Mouse (Mus musculus) stomach, embryonic 15.5 days (tissue): ENCODE measurements around the gene Osm. TPM values are rescaled to one million over a fixed set of nuclear protein-coding genes. Genes with fewer than 3 reads are reported as not detected.
A peak's percentile ranks its signal among the peaks of the same experiment; 100 is the strongest.

ENCODE experiments used
- ATAC-seq: fragments of 200-750 bp; cut with Nextera tagmentation; 2 replicates; pipeline ENCODE4 v1.8.0; 2017; ENCODE audit warnings: low read depth, moderate number of reproducible peaks, moderate TSS enrichment; ENCODE audit not compliant: insufficient read depth, low FRiP score
- H3K27ac ChIP-seq: fragments of 300-500 bp; sonication (generic); 2 replicates; pipeline ENCODE4 v1.5.1; 2015; ENCODE audit warnings: mild to moderate bottlenecking, inconsistent platforms
- H3K27me3 ChIP-seq: fragments of 300-500 bp; sonication (generic); replicated peaks from 2 replicates; pipeline ENCODE4 v1.6.1; 2015; ENCODE audit warnings: inconsistent platforms
- H3K36me3 ChIP-seq: fragments of 300-500 bp; sonication (generic); 2 replicates; pipeline ENCODE4 v1.6.1; 2015; ENCODE audit warnings: inconsistent platforms
- H3K4me1 ChIP-seq: fragments of 300-500 bp; sonication (generic); 2 replicates; pipeline ENCODE4 v1.6.1; 2015; ENCODE audit warnings: inconsistent platforms
- H3K4me2 ChIP-seq: fragments of 300-500 bp; sonication (generic); 2 replicates; pipeline ENCODE4 v1.6.1; 2015; ENCODE audit warnings: mild to moderate bottlenecking, inconsistent platforms
- H3K4me3 ChIP-seq: fragments of 300-500 bp; sonication (generic); replicated peaks from 2 replicates; pipeline ENCODE4 v1.5.1; 2015; ENCODE audit warnings: inconsistent platforms
- H3K9ac ChIP-seq: fragments of 300-500 bp; sonication (generic); 2 replicates; pipeline ENCODE4 v1.6.1; 2015; ENCODE audit warnings: inconsistent platforms
- H3K9me3 ChIP-seq: fragments of 300-500 bp; sonication (generic); 2 replicates; pipeline ENCODE4 v1.6.1; 2016; ENCODE audit warnings: inconsistent platforms
- WGBS: fragments of 180-500 bp; shearing (Covaris S2); methylation state at CpG from one replicate; pipeline ENCODE4 v1.1.7; 2015; 5-methylcytosine and 5-hydroxymethylcytosine counted together
- polyA plus RNA-seq: library from polyadenylated mRNA; unstranded; fragments of >200 nt; fragmentation: Nextera tagmentation; extraction: Ambion mirVana; gene quantifications from 2 replicates; pipeline ENCODE4 v1.2.1, GENCODE M21; 2015

Gene Osm
- polyA plus RNA-seq, 1 experiment from 2014 or later: 0.22 TPM

DNA sequence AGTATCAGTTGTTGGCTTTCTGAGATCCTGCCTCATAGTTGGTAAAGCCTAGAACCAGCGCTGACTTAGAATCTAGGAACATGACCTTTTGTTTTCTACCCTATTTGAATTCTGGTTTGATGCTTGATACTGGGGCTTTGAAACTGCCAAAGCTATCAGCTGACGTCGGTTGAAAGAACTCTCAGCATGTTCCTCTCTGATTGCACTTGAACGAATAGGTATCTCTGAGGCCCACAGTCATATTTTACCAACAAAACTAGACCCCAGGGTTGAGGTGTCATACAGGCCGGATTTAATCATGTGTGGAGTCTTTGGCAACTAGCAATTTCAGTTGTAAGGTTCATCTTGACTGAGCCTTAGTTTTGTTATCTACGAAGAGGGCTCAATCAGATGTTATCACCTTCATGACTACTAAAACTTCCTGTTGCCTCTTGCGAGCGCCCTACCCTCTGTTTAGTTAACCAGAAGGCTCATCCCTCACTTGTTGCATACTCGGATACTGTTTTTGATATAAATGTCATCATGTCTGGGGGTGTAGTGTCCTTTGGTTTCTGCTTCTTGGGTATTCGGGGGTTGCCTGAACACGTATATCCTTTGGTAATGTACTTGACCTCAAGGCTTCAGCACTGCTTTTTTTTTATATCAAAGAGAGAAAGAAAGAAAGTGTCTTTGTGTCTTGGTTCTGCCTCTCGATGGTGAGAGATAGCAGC, 33.1 kb upstream of the Osm start:
- H3K27ac ChIP-seq: peak overlapping the region; percentile 61
- no peak overlapping the region for H3K4me2 ChIP-seq
- no peaks in the 10 kb centered on the region for H3K27me3 ChIP-seq
- WGBS: 82% methylated on average over 12 of the region's 12 CpGs
- no peak overlapping the region for H3K9ac ChIP-seq
- peaks cover 17% of the 10 kb centered on the region for H3K36me3 ChIP-seq
- peaks cover 3% of the 10 kb centered on the region; the same call in 1 of the 2 replicates for H3K4me1 ChIP-seq
- no peaks in the 10 kb centered on the region for H3K9me3 ChIP-seq
- no peak for ATAC-seq
- no peak overlapping the region for H3K4me3 ChIP-seq

DNA sequence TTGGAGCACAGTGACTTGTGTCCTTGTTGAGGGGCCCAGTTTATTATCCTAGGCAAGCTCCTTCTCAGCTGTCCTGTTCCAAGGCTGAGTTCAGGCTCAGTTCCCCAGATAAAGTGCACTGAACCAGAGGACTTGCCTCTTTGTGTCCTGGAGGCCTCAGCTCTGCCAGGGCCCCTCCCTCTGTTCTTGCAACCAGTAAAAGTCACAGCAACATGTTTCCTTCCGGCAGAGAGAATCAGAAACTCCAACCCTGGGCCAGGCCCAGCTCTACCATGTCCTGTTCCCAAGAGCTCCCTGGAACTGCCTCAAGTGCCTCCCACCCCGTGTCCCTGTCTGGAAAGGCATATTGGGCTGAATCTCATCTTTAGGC, 32.5 kb upstream of the Osm start:
- no peak overlapping the region for H3K4me3 ChIP-seq
- peaks cover 22% of the 10 kb centered on the region for H3K36me3 ChIP-seq
- H3K4me2 ChIP-seq: no peak overlapping the region
- H3K9me3 ChIP-seq: no peaks in the 10 kb centered on the region
- 31% methylated on average over 2 of the region's 2 CpGs for WGBS
- no peak overlapping the region for H3K9ac ChIP-seq
- H3K27me3 ChIP-seq: no peaks in the 10 kb centered on the region
- peak overlapping the region; percentile 61 for H3K27ac ChIP-seq
- peak; percentile 56; the same call in 1 of the 2 replicates for ATAC-seq
- H3K4me1 ChIP-seq: peaks cover 3% of the 10 kb centered on the region; the same call in 1 of the 2 replicates

DNA sequence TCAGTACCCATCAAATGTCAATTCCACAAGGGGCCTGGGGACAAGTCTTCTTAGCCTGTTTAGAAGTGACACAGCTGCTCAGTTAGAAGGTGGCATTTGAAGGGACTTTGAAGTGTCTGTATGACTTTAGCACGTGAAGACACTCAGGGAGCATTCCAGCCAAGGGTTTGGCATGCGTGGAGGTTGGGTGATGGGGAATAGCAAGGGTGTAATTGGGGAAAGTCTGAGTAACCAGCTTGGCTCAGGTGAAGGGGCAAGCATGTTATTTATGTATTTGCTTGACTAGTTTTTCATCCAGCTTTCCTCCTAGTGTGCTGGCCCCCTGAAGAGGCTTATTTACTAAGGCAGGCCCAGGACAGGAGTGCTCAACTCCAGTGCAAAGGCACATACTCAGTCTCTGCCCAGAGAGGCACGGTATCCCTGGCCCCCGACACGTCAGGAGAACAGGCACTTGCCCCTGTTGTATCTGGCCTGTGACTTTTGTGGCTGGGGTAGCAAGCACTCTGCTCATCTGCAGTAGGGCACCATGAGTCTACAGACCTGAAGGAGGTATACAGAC, 31.0 kb upstream of the Osm start:
- no peak overlapping the region for H3K4me2 ChIP-seq
- H3K36me3 ChIP-seq: peaks cover 22% of the 10 kb centered on the region
- H3K27me3 ChIP-seq: no peaks in the 10 kb centered on the region
- 78% methylated on average over 5 of the region's 5 CpGs for WGBS
- no peak for ATAC-seq
- peaks cover 3% of the 10 kb centered on the region; the same call in 1 of the 2 replicates for H3K4me1 ChIP-seq
- H3K27ac ChIP-seq: no peak overlapping the region
- no peak overlapping the region for H3K9ac ChIP-seq
- no peaks in the 10 kb centered on the region for H3K9me3 ChIP-seq
- H3K4me3 ChIP-seq: no peak overlapping the region

GRCm38 (mm10) chr11:4205951-4206350, 30.3 kb upstream of the Osm start:
- Histone ChIP-seq H3K36me3 (peaks cover 27% of the 10 kb centered on the region), H3K4me1 (peaks cover 3% of the 10 kb centered on the region; the same call in 1 of the 2 replicates), H3K4me2 (no peak overlapping the region), H3K4me3 (no peak overlapping the region), H3K9me3 (no peaks in the 10 kb centered on the region), H3K27me3 (no peaks in the 10 kb centered on the region), H3K27ac (no peak overlapping the region), H3K9ac (no peak overlapping the region)
- no peak for ATAC-seq
- 84% methylated on average over 7 of the region's 7 CpGs for WGBS

DNA sequence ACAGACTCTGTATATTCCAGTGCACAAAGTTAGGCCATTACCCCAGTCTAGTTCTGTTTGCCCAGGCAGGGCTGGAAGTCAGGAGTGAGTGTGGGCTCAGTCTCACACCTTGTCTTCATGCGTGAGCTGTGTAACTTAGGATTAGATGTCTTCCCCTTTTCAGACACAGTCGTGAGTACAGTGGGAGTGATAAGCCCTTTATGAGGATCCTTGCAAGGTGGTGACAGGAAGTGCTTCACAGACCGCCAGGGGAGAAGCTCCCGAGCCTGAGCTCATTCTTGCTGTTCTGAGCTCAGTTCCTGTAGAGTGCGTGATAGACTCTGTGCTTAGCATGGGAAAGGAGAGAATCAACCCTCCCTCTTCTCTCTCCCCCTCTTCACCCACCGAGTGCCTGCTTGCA, 29.7 kb upstream of the Osm start:
- H3K9ac ChIP-seq: no peak overlapping the region
- peaks cover 27% of the 10 kb centered on the region for H3K36me3 ChIP-seq
- H3K4me3 ChIP-seq: no peak overlapping the region
- H3K4me2 ChIP-seq: no peak overlapping the region
- H3K27me3 ChIP-seq: no peaks in the 10 kb centered on the region
- no peak for ATAC-seq
- 65% methylated on average over 6 of the region's 6 CpGs for whole genome bisulfite sequencing
- H3K9me3 ChIP-seq: no peaks in the 10 kb centered on the region
- H3K27ac ChIP-seq: no peak overlapping the region
- H3K4me1 ChIP-seq: peaks cover 3% of the 10 kb centered on the region; the same call in 1 of the 2 replicates

GRCm38 (mm10) chr11:4207655-4208054, 28.6 kb upstream of the Osm start:
- ATAC-seq: no peak
- Histone ChIP-seq H3K27me3 (no peaks in the 10 kb centered on the region), H3K27ac (no peak overlapping the region), H3K4me2 (no peak overlapping the region), H3K9ac (no peak overlapping the region), H3K4me3 (no peak overlapping the region), H3K36me3 (peaks cover 33% of the 10 kb centered on the region), H3K4me1 (no peaks in the 10 kb centered on the region), H3K9me3 (no peaks in the 10 kb centered on the region)
- WGBS: 87% methylated on average over 9 of the region's 9 CpGs

DNA sequence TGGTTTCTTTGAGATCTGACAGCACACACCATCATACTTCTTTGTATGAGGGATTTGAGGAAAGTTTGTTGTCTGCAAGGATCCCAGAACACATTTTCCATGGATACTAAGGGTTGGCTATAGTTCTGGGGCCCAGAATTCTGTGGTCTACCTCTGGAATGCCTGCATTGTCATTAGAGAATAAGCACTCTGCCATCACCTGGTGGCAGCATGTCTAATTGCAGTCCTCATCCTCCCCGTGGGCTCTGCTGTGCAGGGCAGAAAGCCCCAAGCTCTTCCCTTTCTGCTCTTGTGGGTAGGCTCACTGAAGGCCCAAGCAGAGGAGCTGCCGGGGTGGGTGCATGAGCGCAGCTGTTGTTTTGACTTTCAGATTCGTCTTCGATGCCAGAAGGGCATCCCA, 26.7 kb upstream of the Osm start:
- no peaks in the 10 kb centered on the region for H3K27me3 ChIP-seq
- ATAC-seq: no peak
- H3K9me3 ChIP-seq: no peaks in the 10 kb centered on the region
- H3K9ac ChIP-seq: no peak overlapping the region
- no peak overlapping the region for H3K4me3 ChIP-seq
- H3K27ac ChIP-seq: no peak overlapping the region
- no peaks in the 10 kb centered on the region for H3K4me1 ChIP-seq
- 76% methylated on average over 5 of the region's 5 CpGs for WGBS
- no peak overlapping the region for H3K4me2 ChIP-seq
- H3K36me3 ChIP-seq: peaks cover 48% of the 10 kb centered on the region

DNA sequence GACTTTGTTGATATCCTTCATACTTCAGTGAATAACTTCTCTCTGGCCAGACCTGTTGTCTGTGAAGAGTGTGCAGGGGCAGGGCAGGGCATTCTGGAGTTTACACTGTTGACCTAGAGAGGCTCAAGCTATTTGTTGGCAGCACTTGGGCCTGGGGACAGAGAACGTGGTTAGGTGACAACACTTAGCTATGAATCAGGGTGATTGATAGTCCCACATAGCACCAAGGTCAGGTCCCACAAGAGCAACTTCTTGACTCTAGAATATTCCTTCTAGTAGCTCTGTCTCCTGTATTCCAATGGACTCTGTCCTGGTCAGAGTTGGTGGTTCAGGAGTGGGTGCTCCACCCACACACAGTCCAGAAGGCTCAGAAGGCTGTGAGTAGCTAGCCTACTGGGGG, 25.4 kb upstream of the Osm start:
- H3K4me3 ChIP-seq: no peak overlapping the region
- H3K36me3 ChIP-seq: peaks cover 55% of the 10 kb centered on the region
- no peak for ATAC-seq
- H3K27ac ChIP-seq: no peak overlapping the region
- no peaks in the 10 kb centered on the region for H3K27me3 ChIP-seq
- 44% methylated on average over 1 of the region's 1 CpGs for WGBS
- no peaks in the 10 kb centered on the region for H3K4me1 ChIP-seq
- no peak overlapping the region for H3K9ac ChIP-seq
- H3K4me2 ChIP-seq: no peak overlapping the region
- no peaks in the 10 kb centered on the region for H3K9me3 ChIP-seq

GRCm38 (mm10) chr11:4213107-4213506, 23.1 kb upstream of the Osm start:
- no peak for ATAC-seq
- no peak overlapping the region for H3K27ac ChIP-seq
- H3K36me3 ChIP-seq: peaks cover 38% of the 10 kb centered on the region
- H3K9me3 ChIP-seq: no peaks in the 10 kb centered on the region
- H3K4me3 ChIP-seq: no peak overlapping the region
- H3K9ac ChIP-seq: no peak overlapping the region
- WGBS: 87% methylated on average over 10 of the region's 10 CpGs
- H3K27me3 ChIP-seq: no peaks in the 10 kb centered on the region
- H3K4me2 ChIP-seq: no peak overlapping the region
- H3K4me1 ChIP-seq: peaks cover 8% of the 10 kb centered on the region; the same call in 1 of the 2 replicates

DNA sequence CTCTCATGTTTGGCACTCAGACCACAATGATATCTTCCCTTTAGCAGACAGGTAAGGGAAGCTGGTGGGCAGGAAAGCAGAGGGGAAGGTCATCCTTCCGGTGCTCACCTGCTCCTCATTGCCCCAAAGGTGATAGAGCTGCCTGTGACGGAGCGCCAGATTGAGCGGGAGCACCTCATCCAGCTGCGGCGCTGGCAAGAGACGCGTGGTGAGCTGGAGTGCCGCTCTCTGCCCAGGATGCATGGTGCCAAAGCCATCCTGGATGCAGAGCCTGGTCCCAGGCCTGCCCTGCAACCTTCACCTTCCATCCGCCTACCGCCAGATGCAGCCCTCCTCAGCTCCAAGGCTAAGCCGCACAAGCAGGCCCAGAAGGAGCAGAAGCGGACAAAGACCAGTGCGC, 21.6 kb upstream of the Osm start:
- Histone ChIP-seq H3K27ac (no peak overlapping the region), H3K27me3 (no peaks in the 10 kb centered on the region), H3K4me1 (peaks cover 21% of the 10 kb centered on the region), H3K4me2 (no peak overlapping the region), H3K36me3 (peaks cover 33% of the 10 kb centered on the region), H3K9me3 (no peaks in the 10 kb centered on the region), H3K9ac (no peak overlapping the region), H3K4me3 (no peak overlapping the region)
- WGBS: 96% methylated on average over 14 of the region's 14 CpGs
- no peak for ATAC-seq

DNA sequence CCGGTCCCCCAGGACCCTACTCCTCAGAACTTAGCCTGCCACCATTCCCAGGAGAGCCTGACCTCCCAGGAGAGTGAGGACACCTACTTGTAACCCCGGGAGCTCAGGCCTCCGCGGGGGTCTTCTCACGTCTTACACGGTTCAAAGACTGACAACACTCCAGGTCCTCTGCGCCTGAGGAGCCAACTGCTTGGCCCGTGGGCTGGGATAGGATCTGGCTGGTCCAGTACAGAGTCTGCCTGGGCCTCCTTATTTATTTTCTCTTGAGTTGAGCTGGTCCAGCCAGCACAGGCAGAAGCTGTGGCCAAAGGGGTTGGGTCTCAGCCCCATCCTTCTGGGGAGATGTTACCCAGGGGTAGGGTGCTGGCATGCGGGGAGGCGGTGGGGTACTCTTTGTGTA, 21.2 kb upstream of the Osm start:
- no peaks in the 10 kb centered on the region for H3K27me3 ChIP-seq
- H3K4me3 ChIP-seq: no peak overlapping the region
- ATAC-seq: no peak
- peaks cover 23% of the 10 kb centered on the region for H3K4me1 ChIP-seq
- no peak overlapping the region for H3K27ac ChIP-seq
- H3K4me2 ChIP-seq: no peak overlapping the region
- no peak overlapping the region for H3K9ac ChIP-seq
- peaks cover 33% of the 10 kb centered on the region for H3K36me3 ChIP-seq
- WGBS: 73% methylated on average over 10 of the region's 10 CpGs
- H3K9me3 ChIP-seq: no peaks in the 10 kb centered on the region

DNA sequence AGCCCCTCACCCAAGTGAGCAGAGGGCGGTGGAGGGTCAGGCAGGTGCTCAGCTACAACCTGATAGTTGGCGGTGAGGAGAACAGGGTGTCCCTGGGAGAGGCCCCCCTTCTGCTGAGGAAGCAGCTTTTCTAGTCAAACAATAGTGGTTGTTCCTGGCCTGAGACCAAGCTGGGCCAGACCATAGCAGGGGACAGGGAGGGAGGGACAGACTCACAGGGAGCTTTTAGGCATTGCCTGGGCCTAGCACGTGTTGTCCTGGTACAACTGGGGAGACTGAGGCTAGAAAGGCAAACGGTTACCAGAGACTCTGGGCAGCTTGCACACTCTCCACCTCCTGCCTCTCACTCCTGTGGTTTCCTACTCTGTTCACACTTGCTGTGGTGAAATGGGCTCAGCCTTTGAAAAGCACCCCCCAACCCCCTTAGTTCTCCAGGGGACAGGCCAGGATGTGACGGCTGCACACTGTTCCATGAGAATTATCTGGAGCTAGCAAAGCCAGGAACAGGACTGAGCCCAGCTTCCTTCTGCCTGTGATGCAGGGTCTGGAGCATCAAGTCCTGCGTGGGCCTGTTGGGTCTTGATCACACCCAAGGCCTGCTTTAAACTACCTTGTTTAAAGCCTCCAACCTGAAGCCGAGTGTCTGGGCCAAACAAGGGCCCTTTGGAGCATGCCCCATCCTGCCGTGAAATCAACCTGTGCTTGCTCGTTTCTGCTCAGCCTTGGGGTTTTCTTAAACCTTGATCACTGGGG, 19.8 kb upstream of the Osm start:
- Histone ChIP-seq H3K36me3 (peaks cover 28% of the 10 kb centered on the region), H3K27me3 (no peaks in the 10 kb centered on the region), H3K4me1 (peaks cover 25% of the 10 kb centered on the region), H3K4me3 (no peak overlapping the region), H3K9ac (no peak overlapping the region), H3K9me3 (no peaks in the 10 kb centered on the region), H3K4me2 (no peak overlapping the region), H3K27ac (peak overlapping the region; percentile 73)
- no peak for ATAC-seq
- 72% methylated on average over 9 of the region's 9 CpGs for WGBS
